ENCODE assay signal across 26 mouse cellular contexts in genomic region chr5:115884429-115884828, GRCm38 (mm10). TPM values are rescaled to one million over a fixed set of nuclear protein-coding genes. Genes with fewer than 3 reads are reported as not detected.
A peak's percentile ranks its signal among the peaks of the same experiment; 100 is the strongest.
DNase-seq lines count a peak whose midpoint lies in the region; ATAC-seq and TF ChIP-seq lines count a peak whose summit lies in the region.
"Had no signal": no experiment of that assay in that cellular context is flagged by ENCODE, and none has a peak within 500 bp of the region (broad histone marks: within the 10 kb centered on the region; RNA-seq: fewer than 3 reads in every experiment).

No protein-coding gene starts in this region.

- H3K9ac ChIP-seq in lung, postnatal 0 days (replicated peaks; ENCODE audit: low read depth) = no peak overlapping the region
- no peak overlapping the region for H3K9ac ChIP-seq in liver, embryonic 14.5 days (replicated peaks)
- H3K9ac ChIP-seq: embryonic facial prominence, embryonic 12.5 days; heart, embryonic 13.5 days; hindbrain, embryonic 12.5 days; midbrain, embryonic 12.5 days; neural tube, embryonic 13.5 days had no signal

- TF ChIP-seq CTCF in lung, postnatal 0 days (IDR thresholded peaks at IDR 0.05) = no peak
- TF ChIP-seq CTCF in liver, embryonic 14.5 days (IDR thresholded peaks at IDR 0.05; ENCODE audit: low read depth) = no peak

- ATAC-seq in lung, postnatal 0 days = no peak; the same call in 1 of the 2 replicates
- ATAC-seq in liver, embryonic 14.5 days (ENCODE audit: insufficient read depth) = peak; percentile 79
- ATAC-seq in megakaryocyte-erythroid progenitor cell, adult 5-6 weeks (replicated peaks; ENCODE audit: low FRiP score, low TSS enrichment, poor library complexity, severe bottlenecking) = peak; percentile 86
- ATAC-seq: forebrain, embryonic 14.5 days; intestine, embryonic 16.5 days had no signal

- no peaks in the 10 kb centered on the region for H3K9me3 ChIP-seq in lung, postnatal 0 days (ENCODE audit: low read length)
- no peaks in the 10 kb centered on the region for H3K9me3 ChIP-seq in liver, embryonic 14.5 days (ENCODE audit: control insufficient read depth, low read length)
- H3K9me3 ChIP-seq: embryonic facial prominence, embryonic 12.5 days; G1E; heart, embryonic 13.5 days; hindbrain, embryonic 12.5 days; midbrain, embryonic 12.5 days; neural tube, embryonic 13.5 days had no signal

- peak; percentile 57 for DNase-seq in lung, postnatal 0 days (ENCODE audit: low spot score)
- no peak for DNase-seq in lung, postnatal 10 days
- peak; percentile 78 for DNase-seq in c-Kit-positive CD71-positive TER-119-positive erythroid progenitor cells, embryonic 14.5 days (ENCODE audit: low spot score)
- DNase-seq in liver, embryonic 14.5 days (ENCODE audit: low read depth in 3 of 3, low spot score in 3 of 3) = peak; percentile 40 to 54 (median 50)
- no peak for DNase-seq in left cerebral cortex, adult 18-20 months (ENCODE audit: low spot score in 2 of 2)
- no peak for DNase-seq in neural tube, embryonic 10.5 days (ENCODE audit: extremely low spot score, low spot score)
- no peak for DNase-seq in frontal cortex, postnatal 25 days (ENCODE audit: low spot score in 2 of 2)
- DNase-seq: adrenal gland, postnatal 25 days; cerebellum, adult 11-12 months; cerebellum, adult 9-11 months; embryo, embryonic 11 days; heart, postnatal 14 days; kidney, adult 8-10 months; layer of hippocampus, postnatal 36 days; thymus, postnatal 25 days had no signal

- no peak overlapping the region for H3K4me3 ChIP-seq in lung, postnatal 0 days (ENCODE audit: low read depth, low read length)
- no peak overlapping the region for H3K4me3 ChIP-seq in liver, embryonic 14.5 days (ENCODE audit: insufficient read depth in 1 of 2, low read depth in 2 of 2, low read length in 2 of 2)
- H3K4me3 ChIP-seq: embryonic facial prominence, embryonic 12.5 days; heart, embryonic 13.5 days; hindbrain, embryonic 12.5 days; midbrain, embryonic 12.5 days; myocyte; neural tube, embryonic 13.5 days had no signal

- 72% methylated on average over 9 of the region's 9 CpGs for WGBS in lung, postnatal 0 days
- WGBS in liver, embryonic 14.5 days (ENCODE audit: insufficient replicate concordance) = 26% methylated on average over 9 of the region's 9 CpGs

- no peak for TF ChIP-seq EP300 in lung, postnatal 0 days (IDR thresholded peaks at IDR 0.05)
- 0 out of 2 replicates have a peak, but pooled peaks have one; percentile 30 for TF ChIP-seq EP300 in liver, embryonic 14.5 days (IDR thresholded peaks at IDR 0.05; ENCODE audit: low read depth)

- no peaks in the 10 kb centered on the region for H3K36me3 ChIP-seq in lung, postnatal 0 days (ENCODE audit: insufficient read depth, low read length)
- peaks cover 50% of the 10 kb centered on the region for H3K36me3 ChIP-seq in liver, embryonic 14.5 days (replicated peaks; ENCODE audit: control insufficient read depth, insufficient read depth, low read depth)
- H3K36me3 ChIP-seq: neural tube, embryonic 13.5 days had no signal

- no peaks in the 10 kb centered on the region for H3K27me3 ChIP-seq in lung, postnatal 0 days (replicated peaks; ENCODE audit: insufficient read depth, low read length)
- no peaks in the 10 kb centered on the region for H3K27me3 ChIP-seq in liver, embryonic 14.5 days (ENCODE audit: control insufficient read depth, insufficient read depth, low read length)
- H3K27me3 ChIP-seq: embryonic facial prominence, embryonic 12.5 days; heart, embryonic 13.5 days; hindbrain, embryonic 12.5 days; midbrain, embryonic 12.5 days; neural tube, embryonic 13.5 days had no signal

- H3K4me1 ChIP-seq in lung, postnatal 0 days (ENCODE audit: insufficient read depth, low read depth, low read length) = no peaks in the 10 kb centered on the region
- H3K4me1 ChIP-seq in liver, embryonic 14.5 days (replicated peaks; ENCODE audit: control insufficient read depth in 2 of 2, insufficient read depth in 2 of 2, low read length in 1 of 2) = peaks cover 0 to 21% of the 10 kb centered on the region in 2 experiments; a peak in 3 of 4 replicates
- H3K4me1 ChIP-seq: embryonic facial prominence, embryonic 12.5 days; heart, embryonic 13.5 days; midbrain, embryonic 12.5 days; neural tube, embryonic 13.5 days had no signal

- no peak overlapping the region for H3K4me2 ChIP-seq in lung, postnatal 0 days (replicated peaks; ENCODE audit: low read depth, low read length)
- peak overlapping the region; percentile 37 for H3K4me2 ChIP-seq in liver, embryonic 14.5 days (ENCODE audit: low read depth)
- H3K4me2 ChIP-seq: embryonic facial prominence, embryonic 12.5 days; heart, embryonic 13.5 days; hindbrain, embryonic 12.5 days; midbrain, embryonic 12.5 days; neural tube, embryonic 13.5 days had no signal

- no peak overlapping the region for H3K27ac ChIP-seq in lung, postnatal 0 days (ENCODE audit: low read length)
- peak overlapping the region; percentile 29 for H3K27ac ChIP-seq in liver, embryonic 14.5 days
- H3K27ac ChIP-seq: embryonic facial prominence, embryonic 12.5 days; heart, embryonic 13.5 days; hindbrain, embryonic 12.5 days; kidney, postnatal 0 days; midbrain, embryonic 12.5 days; neural tube, embryonic 13.5 days had no signal

RNA-seq across cellular contexts. Expression of gene Cit, which starts 39.4 kb away (rescaled TPM):
- polyA plus RNA-seq in lung, postnatal 0 days (2015; fragmentation: Nextera tagmentation; extraction: Ambion mirVana) = 4.8 and 7.4 TPM in 2 replicates
- 16.2 and 21.1 TPM in 2 replicates for polyA plus RNA-seq in liver, embryonic 14.5 days (2012; rRNA removed)
- polyA plus RNA-seq in liver, embryonic 14.5 days (2014; fragmentation: Nextera tagmentation; extraction: Ambion mirVana) = 24.5 and 27.9 TPM in 2 replicates
- total RNA-seq in megakaryocyte-erythroid progenitor cell, adult 5-6 weeks (2014; fragmentation: Nextera tagmentation) = 51.8 and 59.3 TPM in 2 replicates
- total RNA-seq in megakaryocyte-erythroid progenitor cell, adult 5-6 weeks (2017) = 41.8 and 44.6 TPM in 2 replicates
- 100 to 1,000 TPM; 153 to 185 TPM for total RNA-seq in left cerebral cortex, adult 18-20 months (2021)

Comparison
In these comparisons a context has a peak if more than half of its experiments do, and no peak if none do; other contexts are left out.
1. DNase-seq: peak in lung, postnatal 0 days (single experiment), c-Kit-positive CD71-positive TER-119-positive erythroid progenitor cells, embryonic 14.5 days (single experiment) and liver, embryonic 14.5 days (3 of 3); none in lung, postnatal 10 days (single experiment), left cerebral cortex, adult 18-20 months (0 of 2), neural tube, embryonic 10.5 days (single experiment) and frontal cortex, postnatal 25 days (0 of 2).